Mouse (Mus musculus) cerebellum, adult 2 months (tissue): Measurements from ENCODE around the gene Tradd. TPM values are rescaled to one million over a fixed set of nuclear protein-coding genes. Genes with fewer than 3 reads are reported as not detected.
"Not testable (repeated sequence)": the region's sequence is repeated elsewhere in the genome, so short reads cannot be mapped to it uniquely, and the experiment has no call there.

Experiments used
- DNase-seq, 2 experiments: peaks; one replicate each; pipeline ENCODE4 v3.0.0; 2021
- H3K27ac ChIP-seq: fragments of 200-500 bp; 2 replicates; pipeline ENCODE4 v1.5.1; 2012; ENCODE audit warnings: low read length, control low read depth, inconsistent platforms; ENCODE audit not compliant: insufficient read depth
- H3K27me3 ChIP-seq: fragments of 200-500 bp; 2 replicates; pipeline ENCODE4 v1.6.1; 2012; ENCODE audit warnings: inconsistent platforms, mild to moderate bottlenecking, low read length, moderate library complexity; ENCODE audit not compliant: control insufficient read depth, insufficient read depth
- H3K4me1 ChIP-seq: fragments of 200-500 bp; 2 replicates; pipeline ENCODE4 v1.6.1; 2011; ENCODE audit warnings: low read length; ENCODE audit not compliant: control insufficient read depth, insufficient read depth
- H3K4me3 ChIP-seq: fragments of 200-500 bp; replicated peaks from 2 replicates; pipeline ENCODE3; 2011; ENCODE audit warnings: mild to moderate bottlenecking, low read depth, low read length, control low read depth; ENCODE audit not compliant: insufficient read depth
- CTCF ChIP-seq: fragments of 200-500 bp; IDR thresholded peaks from 2 replicates; pipeline ENCODE4 v1.5.1; 2011; ENCODE audit warnings: low read depth, mild to moderate bottlenecking, control low read depth, low read length, moderate library complexity, borderline replicate concordance; ENCODE audit not compliant: insufficient read depth
- POLR2A ChIP-seq: fragments of 200-500 bp; IDR thresholded peaks from 2 replicates; pipeline ENCODE4 v1.6.1; 2011; ENCODE audit warnings: low read length, control low read depth, borderline replicate concordance; ENCODE audit not compliant: insufficient read depth
- WGBS: fragments of 180-500 bp; shearing (Covaris S2); methylation state at CpG from one replicate; pipeline ENCODE4 v1.1.7; 2018; 5-methylcytosine and 5-hydroxymethylcytosine counted together
- polyA plus RNA-seq: library from polyadenylated mRNA; depleted of rRNA; stranded (reverse); fragments of >200 nt; gene quantifications from 2 replicates; pipeline ENCODE4 v1.2.3, GENCODE M21; 2012

The Tradd gene
- polyA plus RNA-seq, 1 experiment, result 12.1 TPM

- no peak for TF ChIP-seq POLR2A
- TF ChIP-seq CTCF, result no peak
- 50% methylated on average over 7 of the region's 7 CpGs for WGBS
These were observed 28.1 kb upstream of the Tradd start for GRCm38 (mm10) chr8:105292471-105292870.

GRCm38 (mm10) chr8:105291802-105292201 is 27.4 kb upstream of the Tradd start:
- not testable (repeated sequence) for H3K27ac ChIP-seq, H3K27me3 ChIP-seq, DNase-seq, H3K4me3 ChIP-seq
- peaks cover 34% of the 10 kb centered on the region for H3K4me1 ChIP-seq
- WGBS, result 70% methylated on average over 3 of the region's 3 CpGs

More at GRCm38 (mm10) chr8:105292471-105292870, 28.1 kb upstream of the Tradd start:
- H3K4me3 ChIP-seq, result peak overlapping the region; percentile 45
- H3K4me1 ChIP-seq, result peaks cover 34% of the 10 kb centered on the region
- peak; percentile 55 to 62 for DNase-seq
- H3K27me3 ChIP-seq, result no peaks in the 10 kb centered on the region
- peak overlapping the region; percentile 78 for H3K27ac ChIP-seq

GRCm38 (mm10) chr8:105291364-105291763 is 27.0 kb upstream of the Tradd start:
- WGBS, result 76% methylated on average over 8 of the region's 8 CpGs
- not testable (repeated sequence) for DNase-seq, H3K27me3 ChIP-seq, H3K27ac ChIP-seq, H3K4me3 ChIP-seq
- H3K4me1 ChIP-seq, result peaks cover 34% of the 10 kb centered on the region

- WGBS, result 8% methylated on average over 31 of the region's 31 CpGs
- peak overlapping the region; percentile 69 for H3K4me3 ChIP-seq
- peaks cover 31% of the 10 kb centered on the region for H3K4me1 ChIP-seq
- peak; percentile 85 to 90 for DNase-seq
- no peak for TF ChIP-seq POLR2A
- TF ChIP-seq CTCF, result peak; percentile 81
- H3K27ac ChIP-seq, result no peak overlapping the region
- H3K27me3 ChIP-seq, result no peaks in the 10 kb centered on the region
These were observed 26.3 kb upstream of the Tradd start for GRCm38 (mm10) chr8:105290554-105291314.

GRCm38 (mm10) chr8:105289805-105290460 is 25.5 kb upstream of the Tradd start, which contains the start of gene 4931428F04Rik:
Gene 4931428F04Rik (minus strand): TSS chr8:105289864.
- WGBS, result 1% methylated on average over 43 of the region's 43 CpGs
- Histone ChIP-seq H3K27me3 (no peaks in the 10 kb centered on the region), H3K27ac (peak within 1 kb of the TSS; percentile 55), H3K4me1 (peaks cover 24% of the 10 kb centered on the region), H3K4me3 (peak within 1 kb of the TSS; percentile 69)
- DNase-seq, result peak; percentile 73 to 76
- TF ChIP-seq CTCF (peak; percentile 60; the same call in 1 of the 2 replicates), POLR2A (no peak)

GRCm38 (mm10) chr8:105288958-105289732 is 24.7 kb upstream of the Tradd start:
- H3K27me3 ChIP-seq, result no peaks in the 10 kb centered on the region
- TF ChIP-seq POLR2A, result peak; percentile 71
- no peak for TF ChIP-seq CTCF
- peak overlapping the region; percentile 69 for H3K4me3 ChIP-seq
- peak; percentile 94 to 97 for DNase-seq
- H3K4me1 ChIP-seq, result peaks cover 23% of the 10 kb centered on the region
- peak overlapping the region; percentile 55 for H3K27ac ChIP-seq
- WGBS, result under 1% methylated on average over 53 of the region's 53 CpGs

- H3K4me1 ChIP-seq, result peaks cover 17% of the 10 kb centered on the region
- no peak for TF ChIP-seq POLR2A
- no peak for TF ChIP-seq CTCF
- no peak for DNase-seq
- no peak overlapping the region for H3K4me3 ChIP-seq
- WGBS, result 73% methylated on average over 5 of the region's 5 CpGs
- no peaks in the 10 kb centered on the region for H3K27me3 ChIP-seq
- H3K27ac ChIP-seq, result no peak overlapping the region
These were observed 23.8 kb upstream of the Tradd start for GRCm38 (mm10) chr8:105288231-105288630.
